Mouse (Mus musculus) hindbrain, embryonic 14.5 days (tissue): ENCODE data around the gene Tuba8. TPM values are rescaled to one million over a fixed set of nuclear protein-coding genes. Genes with fewer than 3 reads are reported as not detected.

Experiments
- ATAC-seq: fragments of 200-750 bp; cut with Nextera tagmentation; 2 replicates; pipeline ENCODE4 v1.8.0; 2017; ENCODE audit warnings: moderate number of reproducible peaks, mild to moderate bottlenecking, moderate TSS enrichment, moderate library complexity; ENCODE audit not compliant: low FRiP score
- DNase-seq: peaks from one replicate; pipeline ENCODE4 v3.0.0-alpha.2; 2015; ENCODE audit warnings: low spot score
- H3K27ac ChIP-seq: fragments of 300-500 bp; sonication (generic); 2 replicates; pipeline ENCODE4 v1.5.1; 2014; ENCODE audit warnings: mild to moderate bottlenecking, moderate library complexity
- H3K27me3 ChIP-seq: fragments of 300-500 bp; sonication (generic); 2 replicates; pipeline ENCODE4 v1.6.1; 2014; ENCODE audit warnings: mild to moderate bottlenecking, low read length, mixed read lengths; ENCODE audit not compliant: control insufficient read depth, insufficient read depth
- H3K36me3 ChIP-seq: fragments of 300-500 bp; sonication (generic); replicated peaks from 2 replicates; pipeline ENCODE4 v1.6.1; 2014; ENCODE audit not compliant: control insufficient read depth, insufficient read depth
- H3K4me1 ChIP-seq: fragments of 300-500 bp; sonication (generic); replicated peaks from 2 replicates; pipeline ENCODE4 v1.6.1; 2014; ENCODE audit warnings: antibody characterized with exemption, low read length, mixed read lengths; ENCODE audit not compliant: control insufficient read depth, insufficient read depth
- H3K4me2 ChIP-seq: fragments of 300-500 bp; sonication (generic); replicated peaks from 2 replicates; pipeline ENCODE4 v1.6.1; 2014; ENCODE audit warnings: mild to moderate bottlenecking, moderate library complexity
- H3K4me3 ChIP-seq: fragments of 300-500 bp; sonication (generic); replicated peaks from 2 replicates; pipeline ENCODE4 v1.5.1; 2014; ENCODE audit warnings: mild to moderate bottlenecking, low read length
- H3K9ac ChIP-seq: fragments of 300-500 bp; sonication (generic); 2 replicates; pipeline ENCODE4 v1.6.1; 2014
- H3K9me3 ChIP-seq: fragments of 300-500 bp; sonication (generic); 2 replicates; pipeline ENCODE4 v1.6.1; 2016; ENCODE audit warnings: low read length; ENCODE audit not compliant: control insufficient read depth
- WGBS: fragments of 180-500 bp; shearing (Covaris S2); extraction: QIAGEN DNeasy Blood & Tissue Kit; methylation state at CpG from one replicate; pipeline ENCODE4 v1.1.7; 2014; 5-methylcytosine and 5-hydroxymethylcytosine counted together
- polyA plus RNA-seq: library from polyadenylated mRNA; unstranded; fragments of >200 nt; fragmentation: Nextera tagmentation; extraction: Ambion mirVana; gene quantifications from 2 replicates; pipeline ENCODE4 v1.2.1, GENCODE M21; 2014

Tuba8 gene
- polyA plus RNA-seq: 1.0 and 1.4 TPM in 2 replicates

GRCm38 (mm10) chr6:121210149-121210925 lies at the start of gene Tuba8:
Gene Tuba8 (plus strand): TSS chr6:121210696.
- peak within 1 kb of the TSS; percentile 41 for H3K4me3 ChIP-seq
- H3K27ac ChIP-seq: no peak within 1 kb of the TSS
- no peaks in the 10 kb centered on the region for H3K36me3 ChIP-seq
- peaks cover 9% of the 10 kb centered on the region; the same call in 1 of the 2 replicates for H3K4me1 ChIP-seq
- peak; percentile 74 for ATAC-seq
- H3K9me3 ChIP-seq: no peaks in the 10 kb centered on the region
- H3K27me3 ChIP-seq: peaks cover 20% of the 10 kb centered on the region
- H3K9ac ChIP-seq: peak within 1 kb of the TSS; percentile 55
- DNase-seq: no peak
- peak within 1 kb of the TSS; percentile 84 for H3K4me2 ChIP-seq
- 6% methylated on average over 30 of the region's 30 CpGs for WGBS

GRCm38 (mm10) chr6:121162616-121163015 lies 47.9 kb upstream of the Tuba8 start:
- peaks cover 8% of the 10 kb centered on the region; the same call in 1 of the 2 replicates for H3K4me1 ChIP-seq
- 93% methylated on average over 12 of the region's 12 CpGs for WGBS
- no peaks in the 10 kb centered on the region for H3K9me3 ChIP-seq
- no peaks in the 10 kb centered on the region for H3K36me3 ChIP-seq
- DNase-seq (no peak), ATAC-seq (no peak)
- H3K9ac ChIP-seq: no peak overlapping the region
- H3K27me3 ChIP-seq: no peaks in the 10 kb centered on the region
- no peak overlapping the region for H3K27ac ChIP-seq
- no peak overlapping the region for H3K4me2 ChIP-seq
- no peak overlapping the region for H3K4me3 ChIP-seq

GRCm38 (mm10) chr6:121166098-121166552 lies 44.4 kb upstream of the Tuba8 start:
- Histone ChIP-seq H3K9ac (no peak overlapping the region), H3K36me3 (no peaks in the 10 kb centered on the region), H3K27me3 (no peaks in the 10 kb centered on the region), H3K4me2 (no peak overlapping the region), H3K27ac (no peak overlapping the region), H3K9me3 (no peaks in the 10 kb centered on the region), H3K4me3 (no peak overlapping the region), H3K4me1 (peaks cover 8% of the 10 kb centered on the region; the same call in 1 of the 2 replicates)
- ATAC-seq (peak; percentile 48; the same call in 1 of the 2 replicates), DNase-seq (no peak)
- WGBS: 25% methylated on average over 10 of the region's 10 CpGs

- H3K4me3 ChIP-seq: no peak overlapping the region
- no peak overlapping the region for H3K9ac ChIP-seq
- no peak overlapping the region for H3K4me2 ChIP-seq
- 82% methylated on average over 7 of the region's 7 CpGs for WGBS
- H3K27ac ChIP-seq: no peak overlapping the region
- ATAC-seq (no peak), DNase-seq (no peak)
- no peaks in the 10 kb centered on the region for H3K9me3 ChIP-seq
- H3K27me3 ChIP-seq: no peaks in the 10 kb centered on the region
- H3K4me1 ChIP-seq: peaks cover 8% of the 10 kb centered on the region; the same call in 1 of the 2 replicates
- H3K36me3 ChIP-seq: no peaks in the 10 kb centered on the region
These were observed 43.0 kb upstream of the Tuba8 start for GRCm38 (mm10) chr6:121167381-121167975.

- Histone ChIP-seq H3K4me2 (no peak overlapping the region), H3K36me3 (no peaks in the 10 kb centered on the region), H3K9me3 (no peaks in the 10 kb centered on the region), H3K27me3 (no peaks in the 10 kb centered on the region), H3K9ac (no peak overlapping the region), H3K4me1 (0 out of 2 replicates have a peak, but pooled peaks cover 8% of the 10 kb centered on the region), H3K4me3 (no peak overlapping the region), H3K27ac (no peak overlapping the region)
- WGBS: 83% methylated on average over 6 of the region's 6 CpGs
- DNase-seq: no peak
- no peak for ATAC-seq
These were observed 39.4 kb upstream of the Tuba8 start for GRCm38 (mm10) chr6:121171102-121171501.

GRCm38 (mm10) chr6:121173471-121173870 lies 37.0 kb upstream of the Tuba8 start:
- no peaks in the 10 kb centered on the region for H3K36me3 ChIP-seq
- H3K4me3 ChIP-seq: no peak overlapping the region
- no peaks in the 10 kb centered on the region for H3K9me3 ChIP-seq
- H3K27ac ChIP-seq: no peak overlapping the region
- H3K9ac ChIP-seq: no peak overlapping the region
- ATAC-seq (no peak), DNase-seq (no peak)
- 81% methylated on average over 5 of the region's 5 CpGs for WGBS
- 0 out of 2 replicates have a peak, but pooled peaks cover 11% of the 10 kb centered on the region for H3K4me1 ChIP-seq
- H3K4me2 ChIP-seq: no peak overlapping the region
- H3K27me3 ChIP-seq: no peaks in the 10 kb centered on the region

- no peak overlapping the region for H3K9ac ChIP-seq
- H3K27ac ChIP-seq: no peak overlapping the region
- 0 out of 2 replicates have a peak, but pooled peaks cover 11% of the 10 kb centered on the region for H3K4me1 ChIP-seq
- no peak for DNase-seq
- H3K36me3 ChIP-seq: no peaks in the 10 kb centered on the region
- 95% methylated on average over 6 of the region's 6 CpGs for WGBS
- no peaks in the 10 kb centered on the region for H3K9me3 ChIP-seq
- H3K4me2 ChIP-seq: no peak overlapping the region
- no peaks in the 10 kb centered on the region for H3K27me3 ChIP-seq
- H3K4me3 ChIP-seq: no peak overlapping the region
- no peak for ATAC-seq
These were observed 35.7 kb upstream of the Tuba8 start for GRCm38 (mm10) chr6:121174761-121175160.

- Histone ChIP-seq H3K4me2 (no peak overlapping the region), H3K27ac (peak overlapping the region; percentile 5; the same call in 1 of the 2 replicates), H3K36me3 (no peaks in the 10 kb centered on the region), H3K4me3 (no peak overlapping the region), H3K27me3 (no peaks in the 10 kb centered on the region), H3K4me1 (0 out of 2 replicates have a peak, but pooled peaks cover 11% of the 10 kb centered on the region), H3K9me3 (no peaks in the 10 kb centered on the region), H3K9ac (peak overlapping the region; percentile 39; the same call in 1 of the 2 replicates)
- no peak for DNase-seq
- WGBS: 53% methylated on average over 14 of the region's 14 CpGs
- no peak for ATAC-seq
These were observed 34.3 kb upstream of the Tuba8 start for GRCm38 (mm10) chr6:121176011-121176730.

- no peak for ATAC-seq
- no peak for DNase-seq
- Histone ChIP-seq H3K4me3 (no peak overlapping the region), H3K9ac (no peak overlapping the region), H3K27me3 (no peaks in the 10 kb centered on the region), H3K4me2 (no peak overlapping the region), H3K36me3 (no peaks in the 10 kb centered on the region), H3K9me3 (no peaks in the 10 kb centered on the region), H3K4me1 (0 out of 2 replicates have a peak, but pooled peaks cover 11% of the 10 kb centered on the region), H3K27ac (0 out of 2 replicates have a peak overlapping the region, but pooled peaks have one; percentile 5)
- WGBS: 74% methylated on average over 4 of the region's 4 CpGs
These were observed 33.8 kb upstream of the Tuba8 start for GRCm38 (mm10) chr6:121176731-121177098.
